Mouse (Mus musculus): Measurements from ENCODE around the gene Myo15b.

DNA sequence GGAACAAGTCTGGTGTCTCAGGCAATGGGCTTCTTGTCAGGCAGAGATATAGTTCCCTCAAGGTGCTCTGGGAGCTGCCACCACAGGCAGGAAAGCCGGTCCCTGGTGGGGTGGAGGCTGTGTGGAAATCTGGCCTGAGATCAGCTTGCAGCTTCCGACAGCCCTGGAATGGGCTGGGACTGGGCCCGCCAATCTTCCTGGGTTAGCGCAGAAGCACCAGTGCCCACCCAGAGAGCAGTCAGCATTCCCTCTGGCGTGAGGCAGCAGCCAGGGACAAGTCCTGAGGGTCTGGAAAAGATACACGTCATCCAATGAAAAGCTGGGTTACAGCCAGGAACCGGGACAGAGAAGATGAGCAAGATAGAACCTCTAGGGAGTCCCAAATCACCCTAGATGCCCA lies 46.1 kb upstream of the Myo15b start:
- no peak for TF ChIP-seq CTCF (IDR thresholded peaks at IDR 0.05; ENCODE audit: low read depth)
- no peak for TF ChIP-seq EP300 (IDR thresholded peaks at IDR 0.05; ENCODE audit: low read depth)

Measured in liver, embryonic 14.5 days (tissue).